Mouse (Mus musculus) heart, adult 9 months (tissue): ENCODE data around the gene Stx4a.
"Not testable (repeated sequence)": the region's sequence is repeated elsewhere in the genome, so short reads cannot be mapped to it uniquely, and the experiment has no call there.

ENCODE experiments used
- DNase-seq, 2 experiments: peaks; one replicate each; pipeline ENCODE4 v3.0.0; 2022; ENCODE audit warnings: low spot score in 2 of 2

Gene Stx4a

GRCm38 (mm10) chr7:127867641-127868040 lies 43.5 kb downstream of the Stx4a start:
- no peak for DNase-seq

GRCm38 (mm10) chr7:127869149-127869810 lies 45.2 kb downstream of the Stx4a start:
- DNase-seq, result peak; percentile 48 to 64

DNA sequence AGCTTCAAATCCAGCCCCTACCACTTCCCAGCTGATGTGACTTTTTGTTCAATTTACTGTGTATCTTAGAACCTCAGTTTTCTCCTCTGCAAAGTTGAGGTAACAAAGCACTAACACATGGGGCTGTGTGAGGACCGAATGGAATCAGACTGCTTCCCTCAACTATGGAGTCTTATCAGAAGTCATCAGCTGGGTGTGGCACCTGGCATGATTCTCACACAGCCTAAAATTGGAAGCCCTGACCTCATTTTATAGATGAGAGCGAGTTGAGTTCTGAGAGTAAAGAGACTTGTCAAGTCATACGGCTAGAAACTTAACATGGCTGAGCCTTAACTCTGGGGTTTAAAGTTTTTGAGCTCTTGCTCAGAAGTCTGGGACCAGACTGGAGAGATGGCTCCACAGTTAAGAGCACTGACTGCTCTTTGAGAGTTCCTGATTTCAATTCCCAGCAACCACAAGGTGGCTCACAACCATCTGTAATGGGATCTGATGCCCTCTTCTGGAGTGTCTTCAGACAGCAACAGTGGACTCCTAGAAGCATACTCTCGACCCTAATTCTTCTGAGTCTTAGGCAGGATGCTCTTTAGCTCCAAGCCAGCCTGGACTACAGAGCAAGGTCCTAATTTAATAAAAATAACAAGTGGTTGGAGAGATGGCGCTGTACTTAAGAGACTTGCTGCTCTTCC lies 46.2 kb downstream of the Stx4a start:
- DNase-seq, result no peak

DNA sequence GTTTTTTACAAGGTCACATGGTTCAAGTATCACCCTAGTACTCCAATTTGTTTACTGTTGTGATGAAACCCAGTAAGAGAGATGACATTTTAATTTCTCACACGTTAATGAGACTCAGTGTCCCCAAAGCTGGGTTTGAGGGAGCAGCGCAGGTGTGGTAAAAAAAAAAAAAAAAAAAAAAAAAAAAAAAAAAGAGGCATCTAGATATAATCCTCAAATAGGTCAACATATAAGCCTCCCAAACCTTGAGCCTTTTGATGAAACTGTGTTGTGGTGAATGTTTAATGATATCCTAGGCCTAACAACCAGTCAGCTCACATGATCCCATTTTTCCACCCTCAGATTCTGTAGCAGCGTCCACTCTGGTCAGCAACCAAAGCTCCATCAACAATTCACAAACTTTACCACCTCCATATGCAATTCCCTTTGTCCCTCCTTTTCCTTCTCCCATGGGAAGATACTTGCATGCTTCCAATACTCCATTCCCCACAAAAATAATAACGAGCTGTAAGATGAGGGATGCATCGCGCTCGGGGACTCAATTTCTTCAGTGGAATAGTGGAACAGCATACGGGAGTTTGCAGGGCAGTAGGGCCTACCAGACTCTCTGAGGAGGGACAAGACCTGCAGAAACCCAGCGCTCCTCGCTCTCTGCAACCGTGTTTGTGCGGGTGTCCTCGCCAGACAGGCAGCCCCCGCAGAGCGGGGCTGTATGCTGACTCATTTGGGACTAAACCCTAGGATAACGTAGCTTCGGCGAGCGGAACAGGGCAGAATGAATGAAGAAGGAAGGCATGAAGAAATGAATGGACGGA lies 50.9 kb downstream of the Stx4a start:
- DNase-seq, result no peak

GRCm38 (mm10) chr7:127875627-127876001 lies 51.5 kb downstream of the Stx4a start:
- peak; percentile 91 for DNase-seq

GRCm38 (mm10) chr7:127876041-127876466 lies 52.0 kb downstream of the Stx4a start, which contains the start of gene Zfp646:
Zfp646 (plus strand) TSS chr7:127876221.
- DNase-seq, result peak; percentile 70 to 71

GRCm38 (mm10) chr7:127876467-127877348 lies 52.6 kb downstream of the Stx4a start, which contains the start of gene Zfp668:
Zfp668 (minus strand) TSS chr7:127876828.
- DNase-seq, result peak; percentile 85 to 90

GRCm38 (mm10) chr7:127879301-127879700 lies 55.2 kb downstream of the Stx4a start:
- no peak for DNase-seq

DNA sequence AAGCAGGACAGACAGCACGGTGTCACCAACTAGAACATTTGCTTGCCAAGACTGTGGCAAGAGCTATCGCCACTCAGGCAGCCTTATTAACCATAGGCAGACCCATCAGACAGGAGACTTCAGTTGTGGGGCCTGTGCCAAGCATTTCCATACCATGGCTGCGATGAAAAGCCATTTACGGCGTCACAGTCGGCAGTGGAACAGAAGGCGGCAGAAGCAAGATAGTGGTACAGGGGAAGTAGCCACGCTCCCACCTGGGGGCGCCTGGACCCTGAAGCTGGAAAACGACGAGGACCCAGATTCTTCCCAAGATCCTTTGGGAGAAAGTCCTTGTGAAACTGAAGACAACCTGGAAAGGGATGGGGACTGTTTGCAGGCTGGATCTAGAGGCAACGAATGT lies 56.3 kb downstream of the Stx4a start:
- no peak for DNase-seq

GRCm38 (mm10) chr7:127885951-127886350 lies 61.9 kb downstream of the Stx4a start:
- peak; percentile 80 to 83 for DNase-seq

GRCm38 (mm10) chr7:127886551-127886950 lies 62.5 kb downstream of the Stx4a start:
- no peak for DNase-seq

GRCm38 (mm10) chr7:127887191-127887590 lies 63.1 kb downstream of the Stx4a start:
- DNase-seq, result no peak

GRCm38 (mm10) chr7:127887781-127888180 lies 63.7 kb downstream of the Stx4a start:
- no peak for DNase-seq

GRCm38 (mm10) chr7:127888821-127889220 lies 64.7 kb downstream of the Stx4a start:
- no peak for DNase-seq

GRCm38 (mm10) chr7:127890798-127891197 lies 66.7 kb downstream of the Stx4a start, which contains the start of gene Prss53:
Prss53 (minus strand) TSS chr7:127890970.
- DNase-seq, result no peak

DNA sequence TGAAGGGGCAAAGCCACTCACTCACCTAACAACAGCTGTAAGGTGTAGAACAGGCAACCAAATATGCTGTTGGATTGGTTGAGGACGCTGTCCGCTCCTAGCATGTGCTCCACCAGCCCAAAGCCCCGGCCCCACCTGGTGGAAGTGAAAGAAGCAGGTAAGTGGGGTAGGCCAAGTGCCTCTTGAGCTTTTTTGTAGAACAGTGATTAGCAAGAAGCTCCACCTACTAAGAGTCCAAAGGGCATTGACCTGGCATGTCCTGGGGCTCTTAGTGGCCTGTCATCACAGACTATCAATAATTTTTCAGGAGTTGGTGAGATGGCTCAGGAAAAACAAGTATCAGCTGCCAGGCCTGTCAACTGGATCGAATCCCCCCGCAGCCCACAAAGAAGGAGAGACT lies 70.4 kb downstream of the Stx4a start:
- DNase-seq, result no peak

DNA sequence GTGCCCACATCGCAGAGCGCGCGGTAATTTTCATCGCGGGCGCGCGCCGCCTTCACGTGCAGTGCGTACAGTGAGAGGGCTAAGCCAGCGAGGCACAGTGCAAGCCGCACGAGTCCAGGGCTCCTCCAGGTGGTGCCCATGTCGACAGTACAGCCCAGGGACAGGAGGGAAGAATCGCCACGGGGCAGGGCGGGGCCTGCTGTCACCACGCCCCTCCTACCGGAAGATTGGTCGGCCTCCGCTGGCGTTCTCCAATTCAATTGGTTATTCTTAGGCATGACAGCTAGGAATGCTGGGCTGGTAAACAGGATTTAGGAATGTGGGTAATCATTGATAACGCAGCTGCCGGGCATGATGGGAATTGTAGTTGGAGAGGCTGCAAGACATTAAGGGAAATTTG lies 71.3 kb downstream of the Stx4a start, which contains the start of the genes Gm21974 and Vkorc1:
Gene Gm21974 (minus strand): TSS at position 13 of the 400 bp plus-strand sequence.
Gene Vkorc1 (minus strand): TSS at position 176 of the 400 bp plus-strand sequence.
- peak; percentile 97 for DNase-seq

GRCm38 (mm10) chr7:127895891-127896290 lies 71.8 kb downstream of the Stx4a start:
- DNase-seq, result not testable (repeated sequence)

- peak in 1 of 2 experiments; percentile 36 for DNase-seq
Measured at GRCm38 (mm10) chr7:127896384-127896783, 72.3 kb downstream of the Stx4a start.

GRCm38 (mm10) chr7:127897542-127897941 lies 73.4 kb downstream of the Stx4a start:
- no peak for DNase-seq
